Mouse (Mus musculus) embryonic fibroblast, embryonic 13.5 days (primary cell): Measurements from ENCODE around the gene Chad. TPM values are rescaled to one million over a fixed set of nuclear protein-coding genes. Genes with fewer than 3 reads are reported as not detected.

Experiments used
- H3K27ac ChIP-seq: 2 replicates; pipeline ENCODE4 v1.5.1; 2012; ENCODE audit warnings: low read length, control low read depth, inconsistent platforms; ENCODE audit not compliant: insufficient read depth
- H3K4me1 ChIP-seq: 2 replicates; pipeline ENCODE4 v1.6.1; 2011; ENCODE audit warnings: low read length; ENCODE audit not compliant: control insufficient read depth, insufficient read depth
- H3K4me3 ChIP-seq: 2 replicates; pipeline ENCODE4 v1.5.1; 2011; ENCODE audit warnings: mild to moderate bottlenecking, control low read depth, low read length; ENCODE audit not compliant: insufficient read depth
- CTCF ChIP-seq: IDR thresholded peaks from 2 replicates; pipeline ENCODE4 v1.5.1; 2011; ENCODE audit warnings: mild to moderate bottlenecking, control low read depth, low read length, moderate library complexity, borderline replicate concordance; ENCODE audit not compliant: insufficient read depth
- POLR2A ChIP-seq: IDR thresholded peaks from 2 replicates; pipeline ENCODE4 v1.6.1; 2011; ENCODE audit warnings: low read depth, mild to moderate bottlenecking, control low read depth, low read length, moderate library complexity
- polyA plus RNA-seq: library from polyadenylated mRNA; stranded (reverse); fragments of >200 nt; gene quantifications from 2 replicates; pipeline ENCODE4 v1.2.4, GENCODE M21; 2011; ENCODE audit warnings: low read depth; ENCODE audit not compliant: missing spikeins, insufficient read length

Gene Chad
- polyA plus RNA-seq, 1 experiment: not detected

GRCm38 (mm10) chr11:94563821-94564220 lies 1.0 kb upstream of the Chad start:
- H3K4me1 ChIP-seq: no peaks in the 10 kb centered on the region
- H3K27ac ChIP-seq: no peak overlapping the region
- TF ChIP-seq POLR2A (no peak), CTCF (no peak)
- H3K4me3 ChIP-seq: no peak overlapping the region

GRCm38 (mm10) chr11:94565151-94565479 lies 268 bp downstream of the Chad start:
- Histone ChIP-seq H3K4me3 (no peak overlapping the region), H3K27ac (no peak overlapping the region), H3K4me1 (no peaks in the 10 kb centered on the region)
- TF ChIP-seq CTCF (no peak), POLR2A (no peak)

- no peak overlapping the region for H3K27ac ChIP-seq
- TF ChIP-seq CTCF: no peak
- TF ChIP-seq POLR2A: no peak
- H3K4me1 ChIP-seq: no peaks in the 10 kb centered on the region
- H3K4me3 ChIP-seq: no peak overlapping the region
Observed at GRCm38 (mm10) chr11:94566534-94566933, 1.7 kb downstream of the Chad start.

- TF ChIP-seq POLR2A (no peak), CTCF (no peak)
- Histone ChIP-seq H3K4me3 (no peak overlapping the region), H3K27ac (no peak overlapping the region), H3K4me1 (no peaks in the 10 kb centered on the region)
Observed at GRCm38 (mm10) chr11:94567326-94567725, 2.5 kb downstream of the Chad start.

- Histone ChIP-seq H3K27ac (no peak overlapping the region), H3K4me3 (no peak overlapping the region), H3K4me1 (no peaks in the 10 kb centered on the region)
- TF ChIP-seq POLR2A (no peak), CTCF (no peak)
Observed at GRCm38 (mm10) chr11:94570612-94571011, 5.8 kb downstream of the Chad start.

- no peak overlapping the region for H3K27ac ChIP-seq
- H3K4me1 ChIP-seq: no peaks in the 10 kb centered on the region
- TF ChIP-seq POLR2A (no peak), CTCF (no peak)
- no peak overlapping the region for H3K4me3 ChIP-seq
Observed at GRCm38 (mm10) chr11:94571850-94572249, 7.0 kb downstream of the Chad start.

- H3K27ac ChIP-seq: no peak overlapping the region
- TF ChIP-seq POLR2A (no peak), CTCF (no peak)
- no peak overlapping the region for H3K4me3 ChIP-seq
- no peaks in the 10 kb centered on the region for H3K4me1 ChIP-seq
Observed at GRCm38 (mm10) chr11:94574560-94574959, 9.7 kb downstream of the Chad start.

GRCm38 (mm10) chr11:94575036-94575435 lies 10.2 kb downstream of the Chad start:
- H3K27ac ChIP-seq: no peak overlapping the region
- no peak overlapping the region for H3K4me3 ChIP-seq
- no peaks in the 10 kb centered on the region for H3K4me1 ChIP-seq
- TF ChIP-seq POLR2A (no peak), CTCF (no peak)

GRCm38 (mm10) chr11:94576361-94576760 lies 11.5 kb downstream of the Chad start:
- TF ChIP-seq CTCF (no peak), POLR2A (no peak)
- H3K4me1 ChIP-seq: no peaks in the 10 kb centered on the region
- H3K4me3 ChIP-seq: no peak overlapping the region
- H3K27ac ChIP-seq: no peak overlapping the region

- Histone ChIP-seq H3K27ac (no peak overlapping the region), H3K4me1 (no peaks in the 10 kb centered on the region), H3K4me3 (no peak overlapping the region)
- no peak for TF ChIP-seq CTCF
- no peak for TF ChIP-seq POLR2A
Observed at GRCm38 (mm10) chr11:94580111-94580740, 15.4 kb downstream of the Chad start.

GRCm38 (mm10) chr11:94585091-94585490 lies 20.2 kb downstream of the Chad start:
- H3K4me3 ChIP-seq: no peak overlapping the region
- no peaks in the 10 kb centered on the region for H3K4me1 ChIP-seq
- H3K27ac ChIP-seq: no peak overlapping the region
- TF ChIP-seq CTCF (no peak), POLR2A (no peak)
